Mouse (Mus musculus) megakaryocyte-erythroid progenitor cell, adult 5-6 weeks (primary cell): ENCODE measurements around the gene Mettl14. TPM values are rescaled to one million over a fixed set of nuclear protein-coding genes. Genes with fewer than 3 reads are reported as not detected.
"Not testable (repeated sequence)": the region's sequence is repeated elsewhere in the genome, so short reads cannot be mapped to it uniquely, and the experiment has no call there.

Source experiments
- ATAC-seq: replicated peaks from 2 replicates; pipeline ENCODE4 v1.8.0; 2016; ENCODE audit warnings: mild to moderate bottlenecking, inconsistent platforms; ENCODE audit not compliant: severe bottlenecking, poor library complexity, low FRiP score, low TSS enrichment
- total RNA-seq, 2 experiments: library from RNA; stranded (forward) in 1 of 2; stranded (reverse) in 1 of 2; fragments of 200-1000, 215-1000 nt in 1 of 2; fragments of >200 nt in 1 of 2; fragmentation: Nextera tagmentation in 1 of 2; gene quantifications; 2 replicates each; pipeline ENCODE4 v1.2.3; 2014 to 2017

Gene Mettl14
- total RNA-seq, 2 experiments from 2014 or later: 24.2 to 33.0 TPM

GRCm38 (mm10) chr3:123370927-123371326 is 15.0 kb downstream of the Mettl14 start:
- ATAC-seq: no peak

- ATAC-seq: no peak
Observed at GRCm38 (mm10) chr3:123369161-123369560, 16.7 kb downstream of the Mettl14 start.

- not testable (repeated sequence) for ATAC-seq
Observed at GRCm38 (mm10) chr3:123366820-123367219, 19.1 kb downstream of the Mettl14 start.

- no peak for ATAC-seq
Observed at GRCm38 (mm10) chr3:123356377-123356991, 29.4 kb downstream of the Mettl14 start.

GRCm38 (mm10) chr3:123354388-123354787 is 31.5 kb downstream of the Mettl14 start:
- ATAC-seq: no peak

GRCm38 (mm10) chr3:123353661-123354060 is 32.2 kb downstream of the Mettl14 start:
- no peak for ATAC-seq

GRCm38 (mm10) chr3:123353183-123353582 is 32.7 kb downstream of the Mettl14 start:
- ATAC-seq: no peak; the same call in 1 of the 2 replicates

GRCm38 (mm10) chr3:123351519-123351918 is 34.4 kb downstream of the Mettl14 start:
- no peak for ATAC-seq

GRCm38 (mm10) chr3:123350602-123351001 is 35.3 kb downstream of the Mettl14 start:
- ATAC-seq: no peak

GRCm38 (mm10) chr3:123348080-123348802 is 37.7 kb downstream of the Mettl14 start:
- no peak for ATAC-seq

- no peak for ATAC-seq
Observed at GRCm38 (mm10) chr3:123343690-123344089, 42.2 kb downstream of the Mettl14 start.

GRCm38 (mm10) chr3:123341049-123341448 is 44.9 kb downstream of the Mettl14 start:
- ATAC-seq: no peak

- no peak for ATAC-seq
Observed at GRCm38 (mm10) chr3:123338666-123339195, 47.2 kb downstream of the Mettl14 start.

GRCm38 (mm10) chr3:123337853-123338252 is 48.1 kb downstream of the Mettl14 start:
- ATAC-seq: no peak

- no peak for ATAC-seq
Observed at GRCm38 (mm10) chr3:123336951-123337350, 49.0 kb downstream of the Mettl14 start.

- no peak for ATAC-seq
Observed at GRCm38 (mm10) chr3:123336455-123336854, 49.5 kb downstream of the Mettl14 start.

GRCm38 (mm10) chr3:123335480-123335879 is 50.4 kb downstream of the Mettl14 start:
- ATAC-seq: no peak

GRCm38 (mm10) chr3:123334947-123335346 is 51.0 kb downstream of the Mettl14 start:
- ATAC-seq: no peak

GRCm38 (mm10) chr3:123333055-123333424 is 52.9 kb downstream of the Mettl14 start:
- ATAC-seq: peak; percentile 77

GRCm38 (mm10) chr3:123332330-123333054 is 53.4 kb downstream of the Mettl14 start:
- peak; percentile 64 for ATAC-seq
